Mouse (Mus musculus): ENCODE data around the gene Pdcl2. TPM values are rescaled to one million over a fixed set of nuclear protein-coding genes. Genes with fewer than 3 reads are reported as not detected.

Gene Pdcl2
- not detected in 2 replicates for polyA plus RNA-seq (2015; fragmentation: Nextera tagmentation; extraction: Ambion mirVana)

GRCm38 (mm10) chr5:76330953-76331352, at the start of gene Pdcl2:
Gene Pdcl2 (minus strand): TSS chr5:76331156.
- no peak for ATAC-seq
- no peak for TF ChIP-seq CTCF (IDR thresholded peaks at IDR 0.05; ENCODE audit: low read depth)
- Histone ChIP-seq H3K4me1 (replicated peaks; ENCODE audit: control insufficient read depth, insufficient read depth, low read length) (no peaks in the 10 kb centered on the region), H3K9me3 (ENCODE audit: control insufficient read depth) (no peaks in the 10 kb centered on the region), H3K4me2 (replicated peaks; ENCODE audit: low read depth) (no peak within 1 kb of the TSS), H3K9ac (ENCODE audit: low read depth, low read length) (no peak within 1 kb of the TSS), H3K36me3 (ENCODE audit: control insufficient read depth, insufficient read depth) (no peaks in the 10 kb centered on the region), H3K4me3 (ENCODE audit: low read depth, low read length) (no peak within 1 kb of the TSS), H3K27me3 (replicated peaks; ENCODE audit: control insufficient read depth, insufficient read depth, low read length) (no peaks in the 10 kb centered on the region), H3K27ac (ENCODE audit: low read depth, low read length) (no peak within 1 kb of the TSS)
- 88% methylated on average over 7 of the region's 7 CpGs for WGBS

GRCm38 (mm10) chr5:76379216-76379615, 48.3 kb upstream of the Pdcl2 start:
- H3K9ac ChIP-seq (ENCODE audit: low read depth, low read length) = no peak overlapping the region
- WGBS = 57% methylated on average over 3 of the region's 3 CpGs
- H3K36me3 ChIP-seq (ENCODE audit: control insufficient read depth, insufficient read depth) = no peaks in the 10 kb centered on the region
- H3K4me3 ChIP-seq (ENCODE audit: low read depth, low read length) = no peak overlapping the region
- H3K9me3 ChIP-seq (ENCODE audit: control insufficient read depth) = no peaks in the 10 kb centered on the region
- H3K27ac ChIP-seq (ENCODE audit: low read depth, low read length) = no peak overlapping the region
- no peak for TF ChIP-seq CTCF (IDR thresholded peaks at IDR 0.05; ENCODE audit: low read depth)
- no peak for ATAC-seq
- no peak overlapping the region for H3K4me2 ChIP-seq (replicated peaks; ENCODE audit: low read depth)
- no peaks in the 10 kb centered on the region for H3K4me1 ChIP-seq (replicated peaks; ENCODE audit: control insufficient read depth, insufficient read depth, low read length)
- no peaks in the 10 kb centered on the region for H3K27me3 ChIP-seq (replicated peaks; ENCODE audit: control insufficient read depth, insufficient read depth, low read length)

- Histone ChIP-seq H3K27me3 (replicated peaks; ENCODE audit: control insufficient read depth, insufficient read depth, low read length) (peaks cover 2% of the 10 kb centered on the region; the same call in 1 of the 2 replicates), H3K4me3 (ENCODE audit: low read depth, low read length) (no peak overlapping the region), H3K4me2 (replicated peaks; ENCODE audit: low read depth) (no peak overlapping the region), H3K4me1 (replicated peaks; ENCODE audit: control insufficient read depth, insufficient read depth, low read length) (no peaks in the 10 kb centered on the region), H3K9ac (ENCODE audit: low read depth, low read length) (no peak overlapping the region), H3K9me3 (ENCODE audit: control insufficient read depth) (no peaks in the 10 kb centered on the region), H3K27ac (ENCODE audit: low read depth, low read length) (no peak overlapping the region), H3K36me3 (ENCODE audit: control insufficient read depth, insufficient read depth) (no peaks in the 10 kb centered on the region)
- WGBS = 66% methylated on average over 8 of the region's 8 CpGs
- no peak for TF ChIP-seq CTCF (IDR thresholded peaks at IDR 0.05; ENCODE audit: low read depth)
- no peak for ATAC-seq
Observed at GRCm38 (mm10) chr5:76369215-76369840, 38.4 kb upstream of the Pdcl2 start.

DNA sequence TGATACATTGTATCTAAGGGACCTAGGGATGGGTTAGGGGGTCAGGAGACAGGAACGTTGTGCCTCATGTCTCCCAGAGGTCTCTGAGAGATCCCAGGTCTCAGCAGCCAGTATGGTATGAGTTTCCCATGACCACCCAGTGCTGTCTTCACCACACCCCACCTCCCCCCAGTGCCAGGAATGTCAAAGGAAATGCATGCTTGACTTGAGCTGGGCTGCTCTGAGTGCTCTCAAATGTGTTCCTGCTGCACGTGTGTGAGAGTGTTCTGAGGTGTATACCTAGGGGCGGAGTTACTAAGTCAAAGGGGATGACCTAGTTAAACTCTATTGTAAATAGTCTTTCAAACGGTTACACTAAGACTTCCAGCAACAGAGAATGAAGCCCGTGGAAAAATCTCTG, 34.5 kb upstream of the Pdcl2 start:
- no peaks in the 10 kb centered on the region for H3K9me3 ChIP-seq (ENCODE audit: control insufficient read depth)
- WGBS = 33% methylated on average over 5 of the region's 5 CpGs
- H3K4me2 ChIP-seq (replicated peaks; ENCODE audit: low read depth) = no peak overlapping the region
- no peak overlapping the region for H3K27ac ChIP-seq (ENCODE audit: low read depth, low read length)
- H3K4me1 ChIP-seq (replicated peaks; ENCODE audit: control insufficient read depth, insufficient read depth, low read length) = no peaks in the 10 kb centered on the region
- H3K36me3 ChIP-seq (ENCODE audit: control insufficient read depth, insufficient read depth) = no peaks in the 10 kb centered on the region
- ATAC-seq = no peak
- H3K4me3 ChIP-seq (ENCODE audit: low read depth, low read length) = no peak overlapping the region
- peaks cover 15% of the 10 kb centered on the region for H3K27me3 ChIP-seq (replicated peaks; ENCODE audit: control insufficient read depth, insufficient read depth, low read length)
- H3K9ac ChIP-seq (ENCODE audit: low read depth, low read length) = no peak overlapping the region
- TF ChIP-seq CTCF (IDR thresholded peaks at IDR 0.05; ENCODE audit: low read depth) = peak; percentile 25

GRCm38 (mm10) chr5:76363453-76364104, 32.6 kb upstream of the Pdcl2 start, which contains the start of gene Nmu:
Gene Nmu (minus strand): TSS chr5:76363788.
- no peak within 1 kb of the TSS for H3K9ac ChIP-seq (ENCODE audit: low read depth, low read length)
- WGBS = 5% methylated on average over 35 of the region's 35 CpGs
- ATAC-seq = no peak

GRCm38 (mm10) chr5:76360786-76361185, 29.8 kb upstream of the Pdcl2 start:
- Histone ChIP-seq H3K9ac (ENCODE audit: low read depth, low read length) (no peak overlapping the region), H3K36me3 (ENCODE audit: control insufficient read depth, insufficient read depth) (no peaks in the 10 kb centered on the region), H3K4me2 (replicated peaks; ENCODE audit: low read depth) (no peak overlapping the region), H3K27ac (ENCODE audit: low read depth, low read length) (no peak overlapping the region), H3K9me3 (ENCODE audit: control insufficient read depth) (no peaks in the 10 kb centered on the region), H3K4me1 (replicated peaks; ENCODE audit: control insufficient read depth, insufficient read depth, low read length) (no peaks in the 10 kb centered on the region), H3K27me3 (replicated peaks; ENCODE audit: control insufficient read depth, insufficient read depth, low read length) (peaks cover 15% of the 10 kb centered on the region), H3K4me3 (ENCODE audit: low read depth, low read length) (no peak overlapping the region)
- 73% methylated on average over 4 of the region's 4 CpGs for WGBS
- no peak for ATAC-seq
- TF ChIP-seq CTCF (IDR thresholded peaks at IDR 0.05; ENCODE audit: low read depth) = no peak

More at GRCm38 (mm10) chr5:76363453-76364104, 32.6 kb upstream of the Pdcl2 start, which contains the start of gene Nmu:
- Histone ChIP-seq H3K27me3 (replicated peaks; ENCODE audit: control insufficient read depth, insufficient read depth, low read length) (peaks cover 15% of the 10 kb centered on the region), H3K4me3 (ENCODE audit: low read depth, low read length) (peak within 1 kb of the TSS; percentile 29), H3K4me1 (replicated peaks; ENCODE audit: control insufficient read depth, insufficient read depth, low read length) (no peaks in the 10 kb centered on the region), H3K36me3 (ENCODE audit: control insufficient read depth, insufficient read depth) (no peaks in the 10 kb centered on the region), H3K4me2 (replicated peaks; ENCODE audit: low read depth) (peak within 1 kb of the TSS; percentile 60), H3K9me3 (ENCODE audit: control insufficient read depth) (no peaks in the 10 kb centered on the region), H3K27ac (ENCODE audit: low read depth, low read length) (no peak within 1 kb of the TSS)
- TF ChIP-seq CTCF (IDR thresholded peaks at IDR 0.05; ENCODE audit: low read depth) = no peak

Data from intestine, postnatal 0 days (tissue).